Mouse (Mus musculus): ENCODE data around the gene Appl1. TPM values are rescaled to one million over a fixed set of nuclear protein-coding genes. Genes with fewer than 3 reads are reported as not detected.

The Appl1 gene
- polyA plus RNA-seq, 1 experiment from 2014 or later = 30.7 TPM

DNA sequence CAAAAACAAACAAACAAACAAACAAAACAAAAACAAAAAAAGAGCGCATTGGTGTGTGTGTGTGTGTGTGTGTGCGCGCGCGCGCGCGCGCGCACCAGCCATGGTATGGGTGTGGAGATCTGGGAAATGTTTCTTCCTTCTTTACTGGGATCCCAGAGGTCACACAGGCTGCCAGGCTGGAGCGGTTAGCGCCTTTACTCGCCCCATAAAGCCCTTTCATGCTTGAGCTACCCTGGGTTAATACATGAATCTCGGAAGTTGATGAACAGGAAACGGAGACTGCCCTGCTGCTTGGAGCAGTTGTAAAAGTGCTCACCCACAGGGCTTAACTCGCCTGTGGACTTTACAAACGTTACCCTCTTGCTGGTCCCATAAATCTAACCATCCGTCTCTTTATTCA, 20.6 kb upstream of the Appl1 start:
- whole genome bisulfite sequencing = 75% methylated on average over 18 of the region's 18 CpGs
- no peak for ATAC-seq (ENCODE audit: insufficient number of reproducible peaks, low FRiP score)
- Histone ChIP-seq H3K4me3 (no peak overlapping the region), H3K9ac (no peak overlapping the region), H3K27ac (ENCODE audit: poor library complexity, severe bottlenecking) (no peak overlapping the region), H3K36me3 (no peaks in the 10 kb centered on the region), H3K4me2 (no peak overlapping the region), H3K27me3 (replicated peaks) (no peaks in the 10 kb centered on the region), H3K4me1 (replicated peaks) (peaks cover 11% of the 10 kb centered on the region), H3K9me3 (replicated peaks) (no peaks in the 10 kb centered on the region)

- no peak for ATAC-seq (ENCODE audit: insufficient number of reproducible peaks, low FRiP score)
- H3K9me3 ChIP-seq (replicated peaks) = no peaks in the 10 kb centered on the region
- no peak overlapping the region for H3K4me3 ChIP-seq
These were observed 17.7 kb upstream of the Appl1 start for GRCm38 (mm10) chr14:26988694-26989093.

GRCm38 (mm10) chr14:26982150-26982530, 11.1 kb upstream of the Appl1 start:
- Histone ChIP-seq H3K9me3 (replicated peaks) (peaks cover 9% of the 10 kb centered on the region), H3K27me3 (replicated peaks) (no peaks in the 10 kb centered on the region), H3K9ac (no peak overlapping the region), H3K4me1 (replicated peaks) (no peaks in the 10 kb centered on the region), H3K36me3 (no peaks in the 10 kb centered on the region), H3K4me3 (no peak overlapping the region), H3K4me2 (no peak overlapping the region), H3K27ac (ENCODE audit: poor library complexity, severe bottlenecking) (no peak overlapping the region)
- WGBS = 70% methylated on average over 5 of the region's 5 CpGs
- no peak for ATAC-seq (ENCODE audit: insufficient number of reproducible peaks, low FRiP score)

More at GRCm38 (mm10) chr14:26988694-26989093, 17.7 kb upstream of the Appl1 start:
- Histone ChIP-seq H3K9ac (no peak overlapping the region), H3K36me3 (no peaks in the 10 kb centered on the region), H3K27ac (ENCODE audit: poor library complexity, severe bottlenecking) (no peak overlapping the region), H3K4me1 (replicated peaks) (peaks cover 6% of the 10 kb centered on the region), H3K27me3 (replicated peaks) (no peaks in the 10 kb centered on the region), H3K4me2 (no peak overlapping the region)
- WGBS = 65% methylated on average over 2 of the region's 2 CpGs

DNA sequence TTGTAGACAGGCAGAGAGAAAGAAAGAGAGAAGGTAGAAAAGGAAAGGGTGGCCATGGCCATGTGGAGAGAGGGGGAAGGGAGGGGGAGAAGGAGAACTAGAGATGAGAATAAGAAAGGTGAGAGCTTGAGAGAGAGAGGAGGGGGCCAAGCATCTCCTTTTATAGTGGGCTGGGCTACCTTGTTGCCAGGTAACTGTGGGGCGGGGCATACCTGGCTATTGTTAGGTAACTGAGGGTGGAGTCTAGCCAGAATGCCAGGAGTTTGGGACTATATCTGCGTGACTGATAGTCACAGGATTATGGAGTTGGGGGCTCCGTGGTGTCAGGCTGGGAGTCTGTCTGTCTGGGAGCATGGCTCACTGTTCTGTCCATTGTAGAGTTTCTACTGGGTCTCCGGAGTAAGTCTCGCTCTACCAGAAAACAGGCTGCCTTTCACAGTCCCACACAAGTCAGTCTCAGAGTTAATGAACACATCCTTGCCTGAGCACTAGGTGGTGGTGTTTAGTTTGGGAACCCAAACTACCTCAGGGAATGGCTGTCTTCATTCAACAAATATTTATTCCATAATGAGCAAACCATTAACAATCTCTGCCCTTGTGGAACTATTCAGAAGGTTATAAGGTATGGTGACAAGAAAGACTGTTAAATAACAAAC, 10.6 kb upstream of the Appl1 start:
- Histone ChIP-seq H3K4me3 (no peak overlapping the region), H3K27ac (ENCODE audit: poor library complexity, severe bottlenecking) (no peak overlapping the region), H3K27me3 (replicated peaks) (no peaks in the 10 kb centered on the region), H3K9ac (no peak overlapping the region), H3K9me3 (replicated peaks) (peaks cover 9% of the 10 kb centered on the region), H3K4me1 (replicated peaks) (peaks cover 4% of the 10 kb centered on the region), H3K4me2 (no peak overlapping the region), H3K36me3 (no peaks in the 10 kb centered on the region)
- ATAC-seq (ENCODE audit: insufficient number of reproducible peaks, low FRiP score) = no peak
- WGBS = 56% methylated on average over 5 of the region's 5 CpGs

DNA sequence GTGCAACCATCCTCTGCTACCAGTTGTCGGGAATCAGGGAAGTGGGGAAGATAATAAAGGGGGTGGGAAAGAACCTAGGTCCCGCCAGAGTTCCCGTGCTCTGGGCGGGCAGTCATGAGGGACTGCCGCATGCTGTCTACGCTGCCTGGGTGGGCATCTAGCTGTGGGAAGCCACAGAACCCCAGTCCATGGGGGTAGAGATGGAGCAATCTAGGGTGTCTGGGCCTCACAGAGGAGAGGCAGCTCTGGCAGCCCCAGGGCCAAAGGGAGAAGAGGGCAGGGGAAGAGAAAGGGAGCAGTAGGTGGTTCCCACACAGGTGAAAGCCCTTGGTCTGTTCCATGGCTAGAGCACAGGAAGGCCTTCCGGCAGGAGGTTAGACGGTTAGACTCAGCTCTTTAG, 10.0 kb upstream of the Appl1 start:
- Histone ChIP-seq H3K4me2 (no peak overlapping the region), H3K36me3 (no peaks in the 10 kb centered on the region), H3K9me3 (replicated peaks) (peaks cover 9% of the 10 kb centered on the region), H3K4me1 (replicated peaks) (peaks cover 4% of the 10 kb centered on the region), H3K4me3 (no peak overlapping the region), H3K27ac (ENCODE audit: poor library complexity, severe bottlenecking) (no peak overlapping the region), H3K9ac (no peak overlapping the region), H3K27me3 (replicated peaks) (no peaks in the 10 kb centered on the region)
- no peak for ATAC-seq (ENCODE audit: insufficient number of reproducible peaks, low FRiP score)
- 92% methylated on average over 8 of the region's 8 CpGs for WGBS

- Histone ChIP-seq H3K36me3 (no peaks in the 10 kb centered on the region), H3K4me1 (replicated peaks) (peaks cover 8% of the 10 kb centered on the region), H3K27ac (ENCODE audit: poor library complexity, severe bottlenecking) (no peak overlapping the region), H3K4me2 (no peak overlapping the region), H3K27me3 (replicated peaks) (no peaks in the 10 kb centered on the region), H3K4me3 (no peak overlapping the region), H3K9me3 (replicated peaks) (peaks cover 9% of the 10 kb centered on the region), H3K9ac (no peak overlapping the region)
- no peak for ATAC-seq (ENCODE audit: insufficient number of reproducible peaks, low FRiP score)
- WGBS = 83% methylated on average over 3 of the region's 3 CpGs
These were observed 8.8 kb upstream of the Appl1 start for GRCm38 (mm10) chr14:26979808-26980207.

GRCm38 (mm10) chr14:26977500-26977899, 6.5 kb upstream of the Appl1 start:
- H3K4me3 ChIP-seq = no peak overlapping the region
- peaks cover 9% of the 10 kb centered on the region for H3K9me3 ChIP-seq (replicated peaks)
- H3K4me2 ChIP-seq = no peak overlapping the region
- no peak overlapping the region for H3K27ac ChIP-seq (ENCODE audit: poor library complexity, severe bottlenecking)
- H3K4me1 ChIP-seq (replicated peaks) = peaks cover 8% of the 10 kb centered on the region
- no peak for ATAC-seq (ENCODE audit: insufficient number of reproducible peaks, low FRiP score)
- H3K36me3 ChIP-seq = no peaks in the 10 kb centered on the region
- WGBS = 56% methylated on average over 2 of the region's 2 CpGs
- H3K27me3 ChIP-seq (replicated peaks) = no peaks in the 10 kb centered on the region
- no peak overlapping the region for H3K9ac ChIP-seq

DNA sequence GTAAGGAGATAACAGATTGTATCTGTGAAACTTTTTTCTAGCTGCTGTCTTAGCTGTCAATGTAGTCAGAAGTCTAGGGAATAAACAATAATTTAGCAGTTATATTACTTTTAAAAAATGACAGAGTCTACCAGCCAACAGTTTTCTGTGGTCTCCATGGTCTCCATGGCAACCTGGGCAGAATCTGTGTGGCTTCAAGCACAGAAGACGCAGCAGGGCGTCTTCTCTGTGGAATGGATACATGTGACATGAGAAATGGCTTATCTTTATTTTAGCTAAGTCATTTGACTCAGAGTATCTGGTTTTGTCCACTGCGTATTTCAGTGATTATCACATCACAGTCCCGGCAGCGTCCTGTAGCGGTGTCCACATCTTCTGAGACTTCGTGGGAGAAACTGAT, 5.2 kb upstream of the Appl1 start:
- H3K4me3 ChIP-seq = no peak overlapping the region
- H3K9ac ChIP-seq = no peak overlapping the region
- no peaks in the 10 kb centered on the region for H3K27me3 ChIP-seq (replicated peaks)
- H3K36me3 ChIP-seq = no peaks in the 10 kb centered on the region
- no peak for ATAC-seq (ENCODE audit: insufficient number of reproducible peaks, low FRiP score)
- WGBS = 54% methylated on average over 7 of the region's 7 CpGs
- no peak overlapping the region for H3K27ac ChIP-seq (ENCODE audit: poor library complexity, severe bottlenecking)
- H3K4me1 ChIP-seq (replicated peaks) = peaks cover 10% of the 10 kb centered on the region
- H3K9me3 ChIP-seq (replicated peaks) = peaks cover 5% of the 10 kb centered on the region
- no peak overlapping the region for H3K4me2 ChIP-seq

DNA sequence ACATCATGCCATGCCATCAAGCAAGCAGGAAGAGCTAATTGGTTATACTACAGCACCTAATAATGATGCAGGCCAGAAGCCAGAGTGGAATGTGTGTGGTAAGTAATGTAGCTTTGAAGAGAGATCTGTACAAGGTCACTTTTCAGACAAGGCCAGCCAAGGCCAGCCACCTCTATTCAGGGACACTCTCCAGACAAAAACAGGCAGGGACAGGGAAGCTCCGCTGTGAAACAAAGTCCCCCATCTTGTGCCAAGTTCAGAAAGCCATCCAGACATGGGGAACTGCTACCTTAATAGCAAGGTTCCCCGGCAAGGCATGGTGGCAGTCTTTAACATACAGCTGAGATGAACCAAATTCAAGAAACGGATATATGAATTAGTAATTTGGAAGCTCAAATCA, 4.5 kb upstream of the Appl1 start:
- H3K4me3 ChIP-seq = no peak overlapping the region
- no peaks in the 10 kb centered on the region for H3K36me3 ChIP-seq
- WGBS = 73% methylated on average over 3 of the region's 3 CpGs
- H3K9me3 ChIP-seq (replicated peaks) = no peaks in the 10 kb centered on the region
- H3K4me2 ChIP-seq = no peak overlapping the region
- peaks cover 11% of the 10 kb centered on the region for H3K4me1 ChIP-seq (replicated peaks)
- ATAC-seq (ENCODE audit: insufficient number of reproducible peaks, low FRiP score) = no peak
- H3K9ac ChIP-seq = no peak overlapping the region
- peak overlapping the region; percentile 73; the same call in 1 of the 2 replicates for H3K27ac ChIP-seq (ENCODE audit: poor library complexity, severe bottlenecking)
- H3K27me3 ChIP-seq (replicated peaks) = no peaks in the 10 kb centered on the region

DNA sequence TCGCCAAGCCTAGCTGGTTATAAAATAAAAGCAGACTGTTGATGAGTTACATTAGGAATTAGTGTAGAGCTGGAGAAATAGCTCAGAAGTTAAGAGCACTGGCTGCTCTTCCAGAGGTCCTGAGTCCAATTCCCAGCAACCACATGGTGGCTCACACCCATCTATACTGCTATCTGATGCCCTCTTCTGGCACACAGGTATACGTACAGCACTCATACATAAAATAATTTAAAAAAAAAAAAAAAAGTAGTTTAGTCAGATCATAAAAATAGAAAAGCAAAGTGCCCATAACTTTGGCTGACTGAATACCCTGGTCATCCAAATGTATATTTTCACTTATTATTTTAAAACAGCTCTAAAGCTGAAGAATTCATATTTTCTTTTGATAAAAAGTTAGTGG, 2.1 kb upstream of the Appl1 start:
- Histone ChIP-seq H3K9me3 (replicated peaks) (no peaks in the 10 kb centered on the region), H3K4me1 (replicated peaks) (peaks cover 18% of the 10 kb centered on the region), H3K4me3 (no peak overlapping the region), H3K36me3 (no peaks in the 10 kb centered on the region), H3K4me2 (no peak overlapping the region), H3K27me3 (replicated peaks) (no peaks in the 10 kb centered on the region), H3K9ac (no peak overlapping the region), H3K27ac (ENCODE audit: poor library complexity, severe bottlenecking) (no peak overlapping the region)
- 84% methylated on average over 2 of the region's 2 CpGs for WGBS
- ATAC-seq (ENCODE audit: insufficient number of reproducible peaks, low FRiP score) = no peak

DNA sequence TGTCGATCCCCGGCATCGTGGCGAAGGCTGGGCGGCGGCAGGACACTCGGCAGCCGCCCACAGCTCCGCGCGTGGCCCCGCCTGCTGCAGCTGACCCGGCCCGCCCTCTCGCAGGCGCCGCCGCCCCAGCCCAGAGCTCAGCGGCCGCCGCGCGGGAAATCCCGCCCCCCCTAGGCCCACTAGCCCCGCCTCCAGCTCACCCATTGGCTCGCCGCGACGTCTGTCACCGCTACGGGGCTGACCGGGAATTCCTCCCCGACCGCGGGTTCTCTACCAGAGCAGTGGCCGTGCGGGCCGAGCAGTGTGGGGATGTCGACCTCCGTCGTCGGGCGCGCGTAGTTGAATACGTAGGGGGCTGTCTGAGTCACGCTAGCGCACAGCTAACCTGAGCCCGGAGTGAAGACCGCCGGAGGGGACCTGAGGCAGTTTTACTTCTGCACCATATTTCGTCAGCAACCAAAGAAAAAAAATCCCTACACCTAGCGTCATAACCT, 546 bp downstream of the Appl1 start:
- Histone ChIP-seq H3K4me2 (peak overlapping the region; percentile 71), H3K9ac (peak overlapping the region; percentile 94), H3K27me3 (replicated peaks) (no peaks in the 10 kb centered on the region), H3K4me1 (replicated peaks) (peaks cover 17% of the 10 kb centered on the region), H3K36me3 (no peaks in the 10 kb centered on the region), H3K4me3 (peak overlapping the region; percentile 85), H3K27ac (ENCODE audit: poor library complexity, severe bottlenecking) (peak overlapping the region; percentile 89), H3K9me3 (replicated peaks) (no peaks in the 10 kb centered on the region)
- ATAC-seq (ENCODE audit: insufficient number of reproducible peaks, low FRiP score) = peak; percentile 99
- WGBS = under 1% methylated on average over 53 of the region's 53 CpGs
